Mouse (Mus musculus) mesoderm, embryonic 11.5 days (tissue): ENCODE results near the gene Zfp865.

ENCODE experiments used
- DNase-seq: peaks from one replicate; pipeline ENCODE4 v3.0.0-alpha.2; 2012; ENCODE audit warnings: low read depth, low spot score

Zfp865 gene

GRCm38 (mm10) chr7:5080815-5081214 lies 60.6 kb downstream of the Zfp865 start:
- peak; percentile 42 for DNase-seq

GRCm38 (mm10) chr7:5081241-5081640 lies 61.1 kb downstream of the Zfp865 start:
- no peak for DNase-seq

- DNase-seq: no peak
Measured at GRCm38 (mm10) chr7:5081939-5082338, 61.8 kb downstream of the Zfp865 start.

- no peak for DNase-seq
Measured at GRCm38 (mm10) chr7:5083325-5084105, 63.3 kb downstream of the Zfp865 start.

GRCm38 (mm10) chr7:5085512-5085911 lies 65.3 kb downstream of the Zfp865 start:
- no peak for DNase-seq
